Mouse (Mus musculus): ENCODE results near the gene Zfhx3.

Zfhx3 gene

DNA sequence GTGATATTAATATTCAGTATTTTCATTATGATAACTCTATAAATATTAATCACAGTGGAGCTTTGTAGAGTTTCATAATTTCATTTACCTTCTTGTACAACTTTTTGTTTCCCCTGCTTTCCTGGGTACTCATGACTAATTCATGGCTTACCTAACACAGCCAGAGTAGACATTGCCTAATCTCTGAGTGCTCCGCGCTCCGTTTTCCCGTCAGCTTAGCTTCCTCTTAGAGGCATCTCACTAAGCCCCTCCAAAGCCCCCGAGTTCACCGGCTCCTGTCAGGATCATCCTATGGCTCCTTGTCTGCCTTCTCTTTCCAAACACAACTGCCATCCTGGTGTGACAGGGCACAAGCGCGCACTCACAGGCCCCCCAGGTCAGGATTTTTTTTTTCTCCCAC is 916.6 kb downstream of the Zfhx3 start:
- DNase-seq (ENCODE audit: low spot score), result no peak

DNA sequence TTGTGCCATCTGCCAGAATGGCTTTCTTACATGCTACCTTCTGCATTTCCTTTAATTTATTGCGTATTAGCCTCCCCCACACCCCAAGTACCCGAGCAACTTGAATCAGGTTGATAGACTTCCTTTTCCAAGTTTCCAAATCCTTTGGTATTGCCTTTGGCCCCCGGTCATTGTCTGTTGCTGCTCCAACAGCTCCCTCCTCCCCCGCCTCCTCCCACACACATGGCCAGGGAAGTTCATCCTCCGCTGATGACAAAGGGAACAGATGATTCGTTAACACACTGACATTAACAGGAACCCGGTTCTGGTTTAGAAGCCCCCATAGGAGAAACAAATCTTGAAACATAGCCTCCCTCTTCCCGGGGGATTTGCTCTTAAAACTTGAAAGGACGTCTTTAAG is 917.5 kb downstream of the Zfhx3 start:
- DNase-seq (ENCODE audit: low spot score), result no peak

DNA sequence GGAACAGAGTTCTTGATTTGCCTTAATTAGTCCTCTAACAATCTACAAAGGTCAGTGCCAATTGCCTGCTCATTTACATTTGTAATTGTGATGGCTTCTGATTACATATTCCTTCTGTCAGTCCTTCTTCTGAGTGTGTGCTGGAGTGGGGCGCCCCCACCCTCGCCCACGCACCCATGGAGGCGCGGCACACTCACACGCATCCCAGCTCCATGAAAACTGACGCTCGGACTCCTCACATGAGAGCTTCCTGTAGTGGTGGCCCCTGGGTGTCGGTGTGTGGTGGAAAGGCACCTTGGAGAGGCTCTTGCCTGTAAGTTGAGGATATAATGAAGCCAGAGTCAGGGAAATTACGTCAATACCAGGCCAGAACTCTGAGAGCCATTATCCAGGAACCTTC is 921.0 kb downstream of the Zfhx3 start:
- DNase-seq (ENCODE audit: low spot score), result no peak

DNA sequence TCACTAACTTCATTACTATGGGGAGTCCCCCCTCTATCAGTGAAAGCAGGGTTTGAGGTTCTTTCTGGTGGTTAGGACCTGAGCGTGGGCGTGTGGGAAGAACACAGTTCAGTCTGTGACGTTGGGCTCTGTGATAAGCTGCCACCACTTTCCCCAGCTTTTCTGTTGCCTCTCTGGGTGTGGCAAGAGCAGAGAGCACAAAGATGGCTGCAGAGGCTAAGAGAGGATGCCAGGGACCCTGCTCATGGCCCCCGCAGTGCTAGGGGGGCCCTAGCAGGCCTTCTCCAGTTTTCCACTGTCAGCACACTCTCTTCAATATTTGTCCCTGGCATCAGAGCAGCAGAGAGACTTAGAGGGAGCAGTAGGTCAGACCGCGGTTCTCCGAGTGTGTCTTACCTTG is 924.0 kb downstream of the Zfhx3 start:
- DNase-seq (ENCODE audit: low spot score), result no peak

DNA sequence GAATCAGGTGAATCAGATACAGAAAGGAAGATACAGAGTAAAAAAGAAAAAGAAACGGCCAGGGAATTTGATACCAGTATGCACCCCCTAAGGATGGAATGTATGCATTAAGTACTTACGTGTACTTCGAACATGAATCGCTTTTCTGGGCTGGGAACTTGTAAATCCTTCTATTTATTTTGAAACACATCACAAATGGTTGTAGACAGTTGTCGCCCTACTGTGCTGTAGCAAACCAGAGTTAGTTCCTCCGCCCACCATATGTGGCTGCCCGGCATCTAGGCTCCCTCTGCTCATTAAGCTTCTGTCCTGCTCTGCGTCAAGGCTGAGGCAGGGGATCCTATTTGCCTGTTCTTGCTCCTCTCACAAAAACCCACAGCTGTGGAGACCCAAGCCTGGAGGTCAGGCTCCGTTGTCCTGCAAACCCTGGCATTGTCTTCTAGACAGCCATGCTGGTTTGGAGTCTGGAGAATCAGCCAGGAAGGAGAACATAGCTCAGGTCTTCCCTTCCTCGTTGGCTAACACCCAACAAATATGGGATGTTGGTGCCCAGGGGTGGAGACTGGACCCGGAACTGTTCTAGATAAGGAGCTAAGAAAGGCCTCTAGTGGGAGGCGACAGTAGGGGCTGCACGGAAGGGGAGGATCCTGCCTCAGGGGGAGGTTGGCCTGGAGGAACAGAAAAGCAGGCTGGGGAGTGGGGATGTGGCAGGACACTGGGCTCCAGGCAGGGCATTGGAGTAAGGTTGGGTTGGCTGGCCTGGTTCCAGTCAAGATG is 925.2 kb downstream of the Zfhx3 start:
- DNase-seq (ENCODE audit: low spot score), result no peak

DNA sequence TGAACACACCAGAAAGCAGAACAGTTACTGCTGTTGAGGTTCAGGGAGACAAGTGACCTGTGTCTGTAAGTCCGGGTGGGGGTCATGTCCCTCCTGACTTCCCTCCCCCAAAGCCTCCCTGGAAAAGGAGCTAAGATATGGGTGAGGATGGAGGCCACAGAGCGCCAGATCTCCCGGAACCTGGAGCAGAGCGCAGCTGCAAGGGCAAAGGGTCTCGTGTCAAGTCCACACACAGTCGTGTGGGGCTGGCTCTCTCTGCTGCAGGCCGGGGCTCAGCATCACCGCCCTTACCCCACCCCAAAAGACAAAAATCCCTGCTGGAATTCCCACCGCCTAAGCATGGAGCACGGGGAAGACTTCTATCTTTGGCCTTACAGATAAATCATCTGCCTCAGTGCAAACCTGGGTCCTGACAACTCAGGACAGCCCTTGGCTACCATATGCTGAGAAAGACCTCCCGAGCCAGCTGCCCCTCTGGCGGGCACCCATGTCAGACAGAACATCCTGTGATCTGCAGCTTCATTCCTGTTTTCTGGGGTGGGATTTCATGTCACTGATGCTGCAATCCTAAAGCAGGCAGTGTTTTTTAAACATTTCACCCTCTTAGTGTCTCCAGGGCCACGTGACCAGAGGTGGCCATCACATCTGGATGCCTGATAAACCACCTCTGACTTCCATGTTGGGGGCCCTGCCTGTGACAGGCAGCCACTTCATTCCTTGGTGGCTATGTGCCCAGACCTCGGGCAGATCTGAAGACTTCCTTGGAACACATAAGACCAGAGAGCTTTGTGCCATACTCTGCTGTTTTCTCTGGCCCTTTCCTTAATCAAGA is 926.0 kb downstream of the Zfhx3 start:
- no peak for DNase-seq (ENCODE audit: low spot score)

DNA sequence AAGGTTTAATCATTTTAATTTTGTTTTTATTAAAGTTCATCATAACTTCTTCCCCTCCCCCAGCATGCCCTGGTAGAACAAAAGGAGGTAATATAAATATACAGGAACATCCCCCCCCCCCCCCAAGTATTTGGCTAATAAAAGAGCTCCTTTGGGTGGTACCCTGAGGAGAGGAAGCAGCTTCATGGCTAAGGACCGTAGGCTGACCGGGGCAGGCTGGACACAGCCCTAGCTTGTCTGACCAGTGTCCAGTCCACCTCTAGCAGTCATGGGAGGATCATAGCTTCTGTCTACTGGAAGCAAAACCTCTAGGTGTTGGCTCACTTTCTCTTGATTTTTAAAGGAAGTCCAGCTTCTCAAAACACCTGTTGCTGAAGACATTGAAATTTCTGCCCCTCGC is 927.0 kb downstream of the Zfhx3 start:
- DNase-seq (ENCODE audit: low spot score), result no peak

DNA sequence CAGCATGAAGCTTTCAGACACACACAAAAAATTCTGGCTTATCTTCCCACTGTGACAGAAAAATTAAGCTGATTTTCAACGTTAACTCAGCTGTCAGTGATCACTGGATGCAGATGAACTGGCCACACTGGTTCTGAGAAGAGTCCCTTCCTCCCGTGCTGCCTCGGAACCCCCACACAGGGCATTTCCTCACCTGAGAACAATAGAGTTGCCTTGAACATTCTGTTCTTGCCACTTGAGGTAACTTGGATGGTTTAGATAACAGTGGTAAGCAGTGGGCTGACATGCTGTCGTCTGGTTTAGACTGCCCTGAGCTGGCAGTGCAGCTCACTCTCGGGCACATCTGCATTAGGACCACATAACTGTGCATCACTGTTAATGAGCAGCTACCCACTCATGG is 927.5 kb downstream of the Zfhx3 start:
- no peak for DNase-seq (ENCODE audit: low spot score)

DNA sequence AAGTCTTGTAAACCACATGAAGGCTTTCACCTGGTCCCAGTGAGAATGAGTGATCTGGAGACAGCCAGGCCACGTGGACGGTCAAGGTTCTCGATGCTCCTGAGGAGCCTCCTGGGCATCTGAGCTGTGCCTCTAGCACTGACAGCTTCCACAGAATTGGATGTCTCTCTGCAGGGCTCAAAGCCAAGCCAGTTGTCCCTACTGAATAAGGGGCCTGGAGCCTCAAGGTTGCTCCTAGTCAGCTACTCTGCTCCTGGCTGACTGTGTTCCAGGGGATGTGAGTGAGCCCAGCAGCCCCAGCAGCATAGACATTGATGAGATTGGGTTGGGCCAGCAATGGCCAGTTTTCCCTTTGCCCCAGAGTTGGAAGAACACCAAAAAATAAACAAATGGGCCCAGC is 927.9 kb downstream of the Zfhx3 start:
- no peak for DNase-seq (ENCODE audit: low spot score)

DNA sequence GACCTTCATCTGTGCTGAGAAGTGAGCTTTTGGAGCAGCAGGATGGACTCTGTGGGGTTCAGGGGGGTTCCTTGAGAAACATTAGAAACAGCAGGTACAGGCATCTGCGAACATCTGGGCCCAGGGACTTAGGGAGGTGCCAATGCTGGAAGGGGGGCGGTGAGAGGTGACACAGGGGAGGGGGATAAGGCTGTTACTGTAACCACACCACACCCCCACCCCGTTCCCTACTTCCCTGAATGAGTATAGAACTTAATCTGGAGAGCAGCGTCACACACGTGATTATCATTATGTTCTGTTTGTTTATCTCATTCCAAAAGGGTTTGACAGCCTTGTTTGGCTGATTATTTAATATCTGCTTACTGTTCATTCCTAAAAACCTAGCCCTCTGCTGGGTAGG is 933.3 kb downstream of the Zfhx3 start:
- DNase-seq (ENCODE audit: low spot score), result no peak

DNA sequence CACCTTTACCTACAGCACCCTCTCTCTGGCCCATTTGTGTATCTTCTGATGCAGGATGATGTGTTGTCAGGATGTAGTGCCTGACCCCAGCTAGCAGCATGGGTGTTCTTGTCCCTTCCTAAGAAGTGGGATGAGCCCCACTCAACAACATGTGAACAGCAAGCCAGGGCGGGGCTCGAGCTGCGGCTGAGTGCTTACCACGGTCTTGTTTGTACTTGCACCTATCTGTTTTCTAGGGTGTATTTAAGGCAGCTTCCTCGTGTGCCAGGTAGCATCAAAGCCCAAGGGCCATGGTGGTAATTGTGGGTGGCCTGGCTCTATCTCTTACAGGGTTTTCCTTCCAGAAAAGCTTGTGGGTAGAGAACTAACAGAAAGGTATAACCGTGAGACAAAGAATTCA is 937.7 kb downstream of the Zfhx3 start:
- no peak for DNase-seq (ENCODE audit: low spot score)

DNA sequence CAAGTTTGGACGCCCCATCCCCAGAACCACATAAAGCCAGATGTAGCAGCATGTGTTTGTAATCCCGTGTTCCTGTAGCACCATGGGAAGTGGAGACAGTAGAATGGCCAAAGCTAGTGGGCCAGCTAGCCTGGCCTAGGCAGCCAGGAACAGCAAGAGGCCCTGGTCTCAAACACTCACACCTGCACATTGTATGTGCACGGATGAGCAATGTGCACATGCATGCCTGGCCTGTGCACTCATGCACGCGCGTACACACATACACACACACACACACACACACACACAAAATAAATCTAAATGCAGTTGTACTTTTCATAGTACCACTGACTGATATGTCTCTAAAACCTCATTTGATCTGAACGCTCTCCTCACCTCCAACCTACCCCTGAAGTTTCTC is 938.9 kb downstream of the Zfhx3 start:
- DNase-seq (ENCODE audit: low spot score), result no peak

DNA sequence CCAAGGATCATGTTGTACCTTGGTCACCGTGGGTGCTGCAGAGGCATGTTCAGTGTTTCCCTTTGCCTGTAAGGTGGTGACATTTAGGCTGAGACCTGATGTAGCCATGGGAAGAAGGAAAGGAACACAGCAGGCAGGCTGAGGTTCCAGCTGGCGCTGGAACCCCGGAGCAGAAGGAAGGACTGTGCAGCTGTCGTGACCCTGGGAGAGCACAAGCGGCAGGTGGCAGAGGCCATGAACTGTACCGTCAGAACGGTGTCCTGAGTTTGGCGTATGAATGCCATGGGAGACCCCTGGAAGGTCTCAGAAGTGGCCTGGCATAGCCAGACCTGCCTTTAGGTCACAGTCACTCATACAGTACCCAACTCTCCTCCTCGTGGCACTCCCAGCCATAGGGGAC is 939.6 kb downstream of the Zfhx3 start:
- no peak for DNase-seq (ENCODE audit: low spot score)

DNA sequence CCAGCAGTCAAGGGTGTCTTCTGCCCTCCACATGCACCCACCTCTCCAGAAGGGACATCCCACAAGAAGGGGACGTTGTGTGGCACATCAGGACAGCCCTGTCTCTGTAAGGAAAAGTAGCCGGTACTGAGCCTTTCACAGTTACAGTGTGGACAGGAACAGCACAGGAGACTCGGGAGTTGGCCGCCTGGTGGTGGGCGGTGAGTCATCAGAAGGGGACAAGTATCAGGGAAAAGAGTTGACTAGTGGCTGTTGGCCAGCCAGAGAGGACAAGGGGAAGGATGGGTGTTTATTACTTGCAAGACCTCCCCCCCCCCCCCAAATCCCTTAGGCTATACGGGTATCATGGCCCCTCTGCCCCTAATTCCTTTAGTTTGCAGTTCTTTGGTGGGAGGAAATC is 940.9 kb downstream of the Zfhx3 start:
- no peak for DNase-seq (ENCODE audit: low spot score)

DNA sequence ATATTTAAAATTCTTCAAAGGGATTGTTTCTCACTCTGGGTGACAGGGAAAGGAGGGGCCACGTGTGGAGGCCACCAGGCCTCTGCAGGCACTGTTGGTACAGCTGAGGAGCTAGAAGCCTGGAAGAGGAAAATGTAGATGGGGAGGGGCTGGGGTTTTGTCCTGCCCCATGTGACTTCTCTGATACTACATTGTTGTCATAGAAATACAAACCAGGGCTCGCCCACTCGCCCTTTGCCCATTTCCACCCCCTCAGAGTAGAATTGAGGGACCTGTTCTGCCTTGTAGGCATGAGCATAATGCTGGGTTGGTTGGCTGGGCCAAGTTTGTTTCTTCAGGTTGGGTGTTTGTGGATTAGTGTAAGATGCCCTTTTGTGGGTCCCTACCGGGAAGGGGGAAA is 942.5 kb downstream of the Zfhx3 start:
- DNase-seq (ENCODE audit: low spot score), result no peak

DNA sequence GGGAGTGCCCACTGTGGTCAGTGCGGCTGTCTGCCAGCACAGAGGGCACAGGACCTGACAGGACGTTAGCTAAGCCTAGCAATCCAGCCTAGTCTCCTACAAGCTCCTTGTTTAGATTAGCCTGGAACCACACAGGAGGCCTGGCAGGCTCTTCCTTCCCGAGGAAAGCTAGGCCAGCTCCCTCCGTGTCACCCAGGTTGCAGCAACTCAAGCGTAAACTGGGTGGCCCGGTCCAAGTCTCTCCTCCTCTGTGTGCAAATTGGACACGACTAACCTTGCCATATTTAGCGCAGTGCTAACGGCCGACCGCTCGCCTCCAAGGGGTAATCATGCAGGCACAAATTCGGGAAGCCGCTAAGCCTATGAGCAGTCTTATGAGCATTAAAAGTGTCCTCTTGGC is 943.0 kb downstream of the Zfhx3 start:
- no peak for DNase-seq (ENCODE audit: low spot score)

DNA sequence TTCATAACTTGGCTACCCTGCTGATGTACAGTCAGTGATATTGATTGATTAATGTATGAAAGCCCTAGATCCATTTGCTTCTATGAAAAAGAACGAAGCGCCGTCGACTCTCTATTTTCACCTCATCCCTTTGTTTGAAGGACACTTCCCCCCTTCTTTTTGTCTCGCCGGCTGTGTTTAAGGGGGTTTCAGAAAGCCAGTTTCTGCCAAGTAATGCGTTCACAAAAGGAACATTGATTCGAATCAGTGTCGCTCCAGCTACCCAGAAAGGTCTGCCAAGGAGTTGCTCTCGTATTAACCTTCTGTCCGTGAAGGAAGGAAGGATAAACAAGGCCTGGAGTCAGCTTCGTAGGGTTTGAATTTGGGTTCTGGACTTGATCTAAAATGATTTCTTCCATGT is 943.4 kb downstream of the Zfhx3 start:
- no peak for DNase-seq (ENCODE audit: low spot score)

DNA sequence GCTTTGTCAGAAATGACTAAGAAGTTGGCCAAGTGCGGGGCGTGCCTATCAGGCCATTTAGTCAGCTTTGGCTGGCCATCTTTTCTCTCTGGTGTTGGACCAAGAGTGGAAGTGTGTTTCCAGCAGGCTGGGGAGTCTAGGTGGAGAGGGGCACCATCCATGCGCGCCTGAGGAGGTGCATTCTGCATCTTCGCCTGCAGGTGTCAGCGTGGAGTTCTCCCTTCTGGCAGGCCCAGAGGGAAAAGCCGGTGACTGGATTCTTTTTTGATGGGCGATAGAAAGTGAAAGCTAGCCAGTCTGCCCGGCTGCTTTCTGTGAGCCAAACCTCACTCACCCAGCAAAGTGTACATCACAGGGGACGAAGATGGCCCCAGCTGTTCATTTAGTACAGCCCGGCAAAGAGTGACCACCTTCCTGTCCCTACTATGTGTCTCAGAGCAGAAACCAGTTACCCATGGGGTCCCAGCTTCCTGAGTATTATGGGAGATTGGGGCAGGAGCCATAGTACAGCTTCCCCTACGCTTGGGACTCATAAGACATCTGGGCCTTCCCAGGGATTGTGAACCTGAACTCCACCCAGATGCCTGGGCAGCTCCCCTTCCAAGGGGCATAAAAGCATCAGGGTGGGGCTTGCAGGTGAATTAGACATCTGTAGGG is 944.3 kb downstream of the Zfhx3 start:
- DNase-seq (ENCODE audit: low spot score), result peak; percentile 70

DNA sequence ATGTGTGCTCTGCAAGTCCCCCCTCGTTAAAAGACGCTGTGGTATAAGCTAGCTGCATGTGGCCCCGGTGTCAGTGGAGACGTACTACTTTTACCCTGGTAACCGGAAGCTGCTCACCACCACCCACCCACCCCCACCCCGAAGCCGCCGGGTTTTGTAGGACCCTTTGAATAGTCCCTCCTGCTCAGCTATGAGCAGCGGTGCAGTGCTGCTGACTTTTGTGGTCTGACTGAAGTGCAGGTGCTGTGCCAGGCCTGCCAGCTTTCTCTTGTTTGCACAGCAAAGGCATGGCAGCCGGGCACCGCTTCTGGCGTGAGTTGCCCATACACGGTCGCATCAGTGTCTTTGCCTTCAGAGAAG is 944.8 kb downstream of the Zfhx3 start:
- DNase-seq (ENCODE audit: low spot score), result no peak

DNA sequence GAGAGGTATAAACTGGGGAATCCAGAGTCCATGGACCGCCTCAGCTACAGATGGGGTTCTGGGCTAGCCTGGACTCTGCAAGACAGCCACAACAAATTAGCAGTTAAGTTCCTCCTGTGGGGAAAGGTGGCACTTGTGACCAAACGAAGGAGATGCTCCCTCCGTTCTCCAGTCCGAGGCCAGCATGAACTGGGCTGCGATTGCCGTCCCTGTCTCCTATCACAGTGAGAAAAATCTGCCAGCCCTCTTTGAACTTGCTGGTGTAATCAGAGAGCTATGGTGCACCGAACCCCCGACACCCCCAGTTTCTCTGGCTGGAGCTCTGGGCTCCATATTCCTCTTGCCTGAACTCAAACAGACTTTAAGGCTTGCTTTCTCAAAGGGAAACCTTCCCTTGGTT is 945.4 kb downstream of the Zfhx3 start:
- no peak for DNase-seq (ENCODE audit: low spot score)

DNA sequence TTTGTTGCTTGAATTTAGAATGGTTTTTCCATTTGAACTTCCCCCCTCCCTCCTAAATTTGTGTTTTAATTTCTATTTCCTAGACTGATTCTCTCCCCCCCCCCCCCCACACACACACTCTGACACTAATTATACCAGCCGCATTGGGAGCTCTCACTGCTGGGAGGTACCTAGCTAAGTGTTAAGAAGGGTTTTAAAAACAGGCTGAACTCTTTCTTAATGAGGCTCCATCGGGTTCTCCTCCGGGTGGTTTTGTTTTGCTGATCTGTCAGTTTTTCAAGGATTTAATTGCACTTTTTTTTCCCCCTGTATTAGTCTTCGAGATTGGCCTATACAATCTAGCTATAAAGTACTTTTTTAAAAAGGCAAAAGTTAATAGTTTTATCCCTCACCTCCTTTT is 946.5 kb downstream of the Zfhx3 start:
- DNase-seq (ENCODE audit: low spot score), result no peak

DNA sequence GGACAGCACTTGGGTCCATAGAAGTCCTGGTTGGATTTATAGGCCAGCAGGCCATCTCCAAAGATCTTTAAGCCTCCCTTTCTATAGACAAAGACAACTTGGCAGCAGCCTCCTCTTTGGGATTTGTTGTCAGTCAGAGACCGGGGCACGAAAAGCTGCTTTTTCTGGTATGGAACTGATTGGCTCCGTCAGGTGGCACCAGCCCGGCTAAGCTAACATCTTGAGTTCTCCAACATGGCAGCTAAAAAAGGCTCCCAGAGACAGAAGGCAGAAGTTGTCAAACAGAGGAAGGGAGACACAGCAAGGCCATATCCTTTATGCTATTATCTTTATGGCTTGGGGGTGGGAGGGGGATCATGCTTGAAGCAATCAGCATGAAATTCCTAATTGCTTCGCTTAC is 947.0 kb downstream of the Zfhx3 start:
- no peak for DNase-seq (ENCODE audit: low spot score)

DNA sequence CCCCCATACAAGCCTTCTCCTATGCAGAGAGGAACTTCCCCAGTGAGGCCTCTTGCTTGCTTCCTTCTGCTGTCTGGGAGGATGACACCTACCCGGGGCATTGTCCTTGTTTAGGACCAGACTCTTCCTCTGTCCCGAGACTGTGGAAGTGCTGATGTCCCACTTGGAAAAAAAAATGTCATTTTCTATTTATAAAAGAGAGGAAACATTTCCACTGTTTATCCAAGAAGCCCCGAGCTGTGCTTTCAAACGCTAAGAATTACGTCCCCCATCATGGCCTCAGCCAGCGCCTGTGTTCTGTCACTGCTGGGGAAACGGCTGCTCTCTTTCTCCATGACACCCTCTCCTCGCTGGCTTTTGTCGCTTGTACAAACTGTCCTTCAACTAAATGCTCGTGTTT is 951.8 kb downstream of the Zfhx3 start:
- no peak for DNase-seq (ENCODE audit: low spot score)
